Mouse (Mus musculus) kidney, embryonic 15.5 days (tissue): ENCODE data around the gene Adk. TPM values are rescaled to one million over a fixed set of nuclear protein-coding genes. Genes with fewer than 3 reads are reported as not detected.
A peak's percentile ranks its signal among the peaks of the same experiment; 100 is the strongest.
"Not testable (repeated sequence)": the region's sequence is repeated elsewhere in the genome, so short reads cannot be mapped to it uniquely, and the experiment has no call there.

Experiments
- ATAC-seq: fragments of 200-750 bp; cut with Nextera tagmentation; replicated peaks from 2 replicates; pipeline ENCODE4 v1.8.0; 2017; ENCODE audit warnings: moderate TSS enrichment; ENCODE audit not compliant: low FRiP score
- H3K27ac ChIP-seq: fragments of 300-500 bp; sonication (generic); 2 replicates; pipeline ENCODE4 v1.5.1; 2015; ENCODE audit warnings: mild to moderate bottlenecking, inconsistent platforms
- H3K27me3 ChIP-seq: fragments of 300-500 bp; sonication (generic); 2 replicates; pipeline ENCODE4 v1.6.1; 2015; ENCODE audit warnings: inconsistent platforms
- H3K36me3 ChIP-seq: fragments of 300-500 bp; sonication (generic); 2 replicates; pipeline ENCODE4 v1.6.1; 2015; ENCODE audit warnings: inconsistent platforms
- H3K4me1 ChIP-seq: fragments of 300-500 bp; sonication (generic); 2 replicates; pipeline ENCODE4 v1.6.1; 2015; ENCODE audit warnings: inconsistent platforms
- H3K4me2 ChIP-seq: fragments of 300-500 bp; sonication (generic); 2 replicates; pipeline ENCODE4 v1.6.1; 2015; ENCODE audit warnings: moderate library complexity, mild to moderate bottlenecking, inconsistent platforms
- H3K4me3 ChIP-seq: fragments of 300-500 bp; sonication (generic); replicated peaks from 2 replicates; pipeline ENCODE4 v1.5.1; 2015; ENCODE audit warnings: mild to moderate bottlenecking, inconsistent platforms
- H3K9ac ChIP-seq: fragments of 300-500 bp; sonication (generic); 2 replicates; pipeline ENCODE4 v1.6.1; 2015; ENCODE audit warnings: mild to moderate bottlenecking, inconsistent platforms
- H3K9me3 ChIP-seq: fragments of 300-500 bp; sonication (generic); replicated peaks from 2 replicates; pipeline ENCODE4 v1.6.1; 2016; ENCODE audit warnings: inconsistent platforms
- WGBS: fragments of 180-500 bp; shearing (Covaris S2); methylation state at CpG from one replicate; pipeline ENCODE4 v1.1.7; 2015; ENCODE audit warnings: mixed read lengths; 5-methylcytosine and 5-hydroxymethylcytosine counted together
- polyA plus RNA-seq: library from polyadenylated mRNA; unstranded; fragments of >200 nt; fragmentation: Nextera tagmentation; extraction: Ambion mirVana; gene quantifications from 2 replicates; pipeline ENCODE4 v1.2.1, GENCODE M21; 2015

Gene Adk
- polyA plus RNA-seq, 1 experiment from 2014 or later: 156 TPM

DNA sequence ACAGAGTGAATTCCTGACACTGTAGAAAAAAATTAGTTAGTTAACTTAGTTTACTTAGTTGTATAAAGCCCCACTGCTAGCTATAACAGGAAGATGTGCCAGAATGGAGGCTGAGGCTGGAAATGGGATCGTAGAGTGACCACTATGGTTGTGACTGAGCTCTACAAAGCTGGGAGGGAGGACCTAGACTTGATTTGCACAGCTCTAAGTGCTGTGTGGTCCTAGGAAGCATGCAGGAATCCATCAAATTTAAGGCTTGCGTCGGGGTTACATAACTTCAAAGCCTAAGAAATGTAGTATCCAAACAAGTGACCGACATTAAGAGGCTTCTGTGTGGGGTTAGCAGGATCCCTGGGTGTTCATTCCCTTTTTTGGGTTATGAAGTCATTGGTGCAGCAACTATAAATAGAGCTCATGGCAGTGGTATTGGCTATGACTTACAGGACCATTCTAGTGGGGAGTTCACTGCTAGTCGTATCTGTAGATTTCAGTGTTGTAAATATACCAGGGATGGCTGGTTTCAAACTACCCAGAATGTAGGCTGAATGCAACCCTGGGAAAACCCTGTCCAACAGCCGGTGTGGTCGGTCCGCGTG, 410.8 kb downstream of the Adk start:
- peak; percentile 77 for ATAC-seq

DNA sequence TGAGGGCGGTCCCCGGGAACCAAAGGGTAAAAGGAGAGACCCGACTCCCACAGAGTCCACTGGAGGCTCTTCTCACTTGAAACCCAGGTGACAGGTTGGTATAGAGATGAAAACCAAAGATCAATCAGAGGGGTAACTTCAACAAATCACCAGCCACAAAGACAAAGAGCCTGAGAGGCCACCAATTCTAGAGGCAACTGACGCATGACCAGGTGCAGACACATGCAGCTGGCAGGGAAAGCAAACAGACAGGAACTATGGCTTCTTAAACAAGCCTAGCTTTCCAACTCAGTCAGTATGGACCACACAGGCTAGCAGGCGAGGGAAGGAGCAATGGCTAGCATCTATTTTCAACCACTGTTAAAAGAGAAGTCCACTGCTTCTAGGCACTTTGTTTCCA, 418.0 kb downstream of the Adk start:
- H3K36me3 ChIP-seq: no peaks in the 10 kb centered on the region
- no peak for ATAC-seq
- H3K4me1 ChIP-seq: no peaks in the 10 kb centered on the region
- H3K4me2 ChIP-seq: no peak overlapping the region
- 68% methylated on average over 5 of the region's 5 CpGs for WGBS
- H3K4me3 ChIP-seq: no peak overlapping the region
- H3K9me3 ChIP-seq: no peaks in the 10 kb centered on the region
- no peak overlapping the region for H3K9ac ChIP-seq
- H3K27ac ChIP-seq: no peak overlapping the region
- H3K27me3 ChIP-seq: no peaks in the 10 kb centered on the region

More for the DNA sequence above, 410.8 kb downstream of the Adk start:
- H3K4me3 ChIP-seq: no peak overlapping the region
- no peaks in the 10 kb centered on the region for H3K9me3 ChIP-seq
- 62% methylated on average over 9 of the region's 9 CpGs for WGBS
- no peak overlapping the region for H3K4me2 ChIP-seq
- 0 out of 2 replicates have a peak overlapping the region, but pooled peaks have one; percentile 39 for H3K27ac ChIP-seq
- H3K27me3 ChIP-seq: no peaks in the 10 kb centered on the region
- H3K36me3 ChIP-seq: no peaks in the 10 kb centered on the region
- H3K4me1 ChIP-seq: peaks cover 6% of the 10 kb centered on the region; the same call in 1 of the 2 replicates
- no peak overlapping the region for H3K9ac ChIP-seq

- no peak overlapping the region for H3K27ac ChIP-seq
- ATAC-seq: no peak
- no peaks in the 10 kb centered on the region for H3K4me1 ChIP-seq
- no peaks in the 10 kb centered on the region for H3K9me3 ChIP-seq
- no peak overlapping the region for H3K9ac ChIP-seq
- 83% methylated on average over 2 of the region's 2 CpGs for WGBS
- H3K36me3 ChIP-seq: no peaks in the 10 kb centered on the region
- H3K4me3 ChIP-seq: no peak overlapping the region
- no peak overlapping the region for H3K4me2 ChIP-seq
- no peaks in the 10 kb centered on the region for H3K27me3 ChIP-seq
These were observed 419.6 kb downstream of the Adk start for GRCm38 (mm10) chr14:21471975-21472374.

DNA sequence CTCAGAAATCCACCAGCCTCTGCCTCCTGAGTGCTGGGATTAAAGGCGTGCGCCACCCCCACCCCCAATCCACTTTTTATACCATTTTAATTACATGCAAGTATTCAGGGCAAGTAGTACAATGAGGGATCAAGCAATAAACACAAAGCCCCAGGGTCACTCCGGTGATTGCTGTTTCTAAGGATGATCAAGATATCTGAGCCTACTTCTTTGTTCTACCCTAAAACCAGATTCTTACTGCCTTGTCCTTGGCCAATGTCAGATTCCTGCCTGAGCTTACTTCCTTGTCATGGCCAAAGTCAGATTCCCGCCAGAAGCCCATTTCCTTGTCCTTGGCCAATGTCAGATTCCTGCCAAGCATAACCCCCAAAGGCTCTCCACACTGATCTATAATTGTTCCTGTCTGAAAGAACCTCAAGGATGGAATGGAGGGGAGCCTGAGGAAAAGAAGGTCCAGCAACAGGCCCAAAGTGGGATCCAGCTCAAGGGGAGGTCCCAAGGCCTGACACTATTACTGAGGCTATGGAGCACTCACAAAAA, 422.3 kb downstream of the Adk start:
- not testable (repeated sequence) for H3K4me2 ChIP-seq, H3K36me3 ChIP-seq, H3K4me3 ChIP-seq, H3K9ac ChIP-seq, H3K27ac ChIP-seq, H3K9me3 ChIP-seq, H3K4me1 ChIP-seq, H3K27me3 ChIP-seq, ATAC-seq
- 85% methylated on average over 4 of the region's 4 CpGs for WGBS

DNA sequence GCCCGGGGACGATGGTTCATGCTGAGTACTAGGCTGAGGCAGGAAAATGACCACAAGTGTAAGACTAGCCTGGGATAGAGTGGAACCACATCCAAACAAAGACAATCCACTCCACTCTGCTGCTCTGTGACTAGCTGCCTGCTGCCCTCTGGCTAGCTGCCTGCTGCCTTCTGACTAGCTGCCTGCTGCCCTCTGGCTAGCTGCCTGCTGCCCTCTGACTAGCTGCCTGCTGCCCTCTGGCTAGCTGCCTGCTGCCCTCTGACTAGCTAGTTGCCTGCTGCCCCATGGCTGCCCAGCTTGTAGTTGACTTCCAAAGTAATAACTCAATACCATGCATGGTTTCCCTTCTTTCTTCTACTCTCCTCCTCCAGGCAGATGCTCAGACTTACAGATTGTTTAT, 424.8 kb downstream of the Adk start:
- Histone ChIP-seq H3K4me2 (no peak overlapping the region), H3K9ac (no peak overlapping the region), H3K27ac (no peak overlapping the region), H3K4me3 (no peak overlapping the region), H3K27me3 (no peaks in the 10 kb centered on the region), H3K4me1 (no peaks in the 10 kb centered on the region), H3K36me3 (no peaks in the 10 kb centered on the region), H3K9me3 (no peaks in the 10 kb centered on the region)
- 98% methylated on average over 2 of the region's 2 CpGs for WGBS
- ATAC-seq: no peak

DNA sequence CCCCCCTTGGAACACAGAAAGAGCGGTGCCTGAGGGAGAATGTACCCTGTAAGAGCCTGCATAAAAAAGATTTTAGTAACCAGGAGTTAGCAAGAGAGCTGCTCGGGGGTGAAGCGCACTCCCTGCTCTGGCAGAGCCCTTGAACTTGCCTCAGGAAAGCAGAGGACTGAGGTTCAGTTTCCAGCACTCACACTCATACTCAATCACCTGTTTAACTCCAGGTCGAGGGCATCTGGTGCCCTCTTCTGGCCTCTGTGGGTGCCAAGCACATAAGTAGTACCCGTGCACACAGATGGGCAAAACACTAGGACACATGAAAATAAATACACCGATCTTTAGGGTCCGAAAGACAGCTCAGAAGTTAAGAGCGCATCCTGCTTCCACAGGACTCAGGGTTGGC, 427.2 kb downstream of the Adk start:
- Histone ChIP-seq H3K27me3 (no peaks in the 10 kb centered on the region), H3K27ac (no peak overlapping the region), H3K4me2 (no peak overlapping the region), H3K9ac (no peak overlapping the region), H3K36me3 (no peaks in the 10 kb centered on the region), H3K4me1 (no peaks in the 10 kb centered on the region), H3K4me3 (no peak overlapping the region), H3K9me3 (no peaks in the 10 kb centered on the region)
- ATAC-seq: no peak
- WGBS: 93% methylated on average over 8 of the region's 8 CpGs

GRCm38 (mm10) chr14:21480191-21480590, 427.8 kb downstream of the Adk start:
- H3K27ac ChIP-seq: no peak overlapping the region
- H3K36me3 ChIP-seq: no peaks in the 10 kb centered on the region
- 89% methylated on average over 5 of the region's 5 CpGs for WGBS
- no peak overlapping the region for H3K9ac ChIP-seq
- no peaks in the 10 kb centered on the region for H3K9me3 ChIP-seq
- no peak overlapping the region for H3K4me2 ChIP-seq
- ATAC-seq: no peak
- no peak overlapping the region for H3K4me3 ChIP-seq
- H3K27me3 ChIP-seq: no peaks in the 10 kb centered on the region
- no peaks in the 10 kb centered on the region for H3K4me1 ChIP-seq

- H3K9me3 ChIP-seq: no peaks in the 10 kb centered on the region
- no peak within 1 kb of the TSS for H3K4me2 ChIP-seq
- H3K4me3 ChIP-seq: no peak within 1 kb of the TSS
- no peak within 1 kb of the TSS for H3K9ac ChIP-seq
- ATAC-seq: no peak
- WGBS: 93% methylated on average over 7 of the region's 7 CpGs
- H3K4me1 ChIP-seq: no peaks in the 10 kb centered on the region
- H3K27me3 ChIP-seq: no peaks in the 10 kb centered on the region
- H3K27ac ChIP-seq: no peak within 1 kb of the TSS
- no peaks in the 10 kb centered on the region for H3K36me3 ChIP-seq
These were observed 428.9 kb downstream of the Adk start, which contains the start of gene Kat6b for GRCm38 (mm10) chr14:21481231-21481630. Kat6b (plus strand) TSS chr14:21481434.

- Histone ChIP-seq H3K4me1 (no peaks in the 10 kb centered on the region), H3K4me2 (no peak overlapping the region), H3K36me3 (no peaks in the 10 kb centered on the region), H3K4me3 (no peak overlapping the region), H3K27ac (no peak overlapping the region), H3K27me3 (no peaks in the 10 kb centered on the region), H3K9me3 (no peaks in the 10 kb centered on the region), H3K9ac (no peak overlapping the region)
- ATAC-seq: no peak
- WGBS: 89% methylated on average over 2 of the region's 2 CpGs
These were observed 431.8 kb downstream of the Adk start for GRCm38 (mm10) chr14:21484199-21484598.

DNA sequence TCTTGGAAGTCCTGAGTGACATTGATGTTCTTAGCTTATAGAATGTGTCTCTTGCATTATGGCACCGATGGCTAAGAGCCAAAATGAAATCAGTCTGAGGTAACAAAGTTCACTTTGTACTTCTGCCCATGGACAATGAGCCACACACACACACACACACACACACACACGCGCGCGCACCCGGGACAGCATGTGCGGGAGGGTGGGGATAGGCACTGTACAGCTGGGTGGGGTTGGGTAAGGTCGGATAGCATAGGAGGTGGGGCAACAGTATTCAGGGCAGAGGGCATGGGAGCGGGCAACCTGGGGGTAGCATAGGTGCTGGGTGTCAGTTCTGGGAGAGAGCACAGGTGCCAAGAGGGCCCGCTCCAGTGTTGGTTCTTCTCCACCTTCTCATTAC, 432.3 kb downstream of the Adk start:
- Histone ChIP-seq H3K27me3 (no peaks in the 10 kb centered on the region), H3K9me3 (no peaks in the 10 kb centered on the region), H3K4me1 (no peaks in the 10 kb centered on the region), H3K4me2 (no peak overlapping the region), H3K27ac (no peak overlapping the region), H3K9ac (no peak overlapping the region), H3K4me3 (no peak overlapping the region), H3K36me3 (no peaks in the 10 kb centered on the region)
- no peak for ATAC-seq
- 90% methylated on average over 10 of the region's 10 CpGs for WGBS

GRCm38 (mm10) chr14:21485961-21486520, 433.7 kb downstream of the Adk start:
- no peak for ATAC-seq
- 92% methylated on average over 3 of the region's 3 CpGs for WGBS
- no peak overlapping the region for H3K27ac ChIP-seq
- H3K9me3 ChIP-seq: no peaks in the 10 kb centered on the region
- no peaks in the 10 kb centered on the region for H3K4me1 ChIP-seq
- no peaks in the 10 kb centered on the region for H3K36me3 ChIP-seq
- no peak overlapping the region for H3K4me2 ChIP-seq
- H3K4me3 ChIP-seq: no peak overlapping the region
- no peak overlapping the region for H3K9ac ChIP-seq
- no peaks in the 10 kb centered on the region for H3K27me3 ChIP-seq

DNA sequence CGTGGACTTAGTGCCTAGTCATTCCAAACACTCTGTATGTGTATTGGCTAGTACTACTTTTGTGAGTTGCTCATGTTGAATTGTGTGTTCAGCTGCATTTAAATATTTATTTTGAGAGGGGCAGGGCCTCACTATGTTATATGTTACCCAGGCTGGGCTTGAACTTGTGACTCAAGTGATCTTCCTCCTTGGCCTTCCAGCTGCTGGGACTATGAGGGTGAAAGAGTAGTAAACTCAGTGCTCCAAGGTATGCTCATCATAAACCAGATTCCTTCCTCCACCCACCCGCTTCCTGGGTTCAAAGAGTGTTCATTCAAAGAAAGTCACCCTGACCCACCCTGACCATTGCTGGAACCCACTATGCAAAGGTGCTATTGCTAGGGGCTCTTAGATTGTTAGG, 434.8 kb downstream of the Adk start:
- not testable (repeated sequence) for H3K9ac ChIP-seq, H3K4me1 ChIP-seq, H3K9me3 ChIP-seq, H3K27ac ChIP-seq, H3K36me3 ChIP-seq, H3K4me3 ChIP-seq, ATAC-seq, H3K4me2 ChIP-seq, H3K27me3 ChIP-seq
- WGBS: 92% methylated on average over 2 of the region's 2 CpGs
